Mouse (Mus musculus): ENCODE data around the gene Alas2. TPM values are rescaled to one million over a fixed set of nuclear protein-coding genes. Genes with fewer than 3 reads are reported as not detected.

Gene Alas2
- polyA plus RNA-seq, 1 experiment from 2014 or later, result 82.3 TPM

Small RNAs within 50 kb of the gene (microRNA-seq; reads per million reads assigned to microRNA genes)
- gene Mir3620, result not detected

Other genes starting within 250 kb of the Alas2 start
- 15.4 and 18.3 TPM in 2 replicates for gene Tmem29, start 88.2 kb upstream of the Alas2 start, polyA plus RNA-seq (2014; fragmentation: Nextera tagmentation; extraction: Ambion mirVana)
- gene Pfkfb1, start 40.9 kb downstream of the Alas2 start, polyA plus RNA-seq (2014; fragmentation: Nextera tagmentation; extraction: Ambion mirVana), result 5.1 and 5.8 TPM in 2 replicates
- 11.7 and 12.3 TPM in 2 replicates for gene Apex2, start 42.5 kb downstream of the Alas2 start, polyA plus RNA-seq (2014; fragmentation: Nextera tagmentation; extraction: Ambion mirVana)
- gene Tro, start 110.2 kb downstream of the Alas2 start, polyA plus RNA-seq (2014; fragmentation: Nextera tagmentation; extraction: Ambion mirVana), result 21.9 and 23.5 TPM in 2 replicates